Mouse (Mus musculus): ENCODE measurements around the gene Foxo3.

Gene Foxo3

DNA sequence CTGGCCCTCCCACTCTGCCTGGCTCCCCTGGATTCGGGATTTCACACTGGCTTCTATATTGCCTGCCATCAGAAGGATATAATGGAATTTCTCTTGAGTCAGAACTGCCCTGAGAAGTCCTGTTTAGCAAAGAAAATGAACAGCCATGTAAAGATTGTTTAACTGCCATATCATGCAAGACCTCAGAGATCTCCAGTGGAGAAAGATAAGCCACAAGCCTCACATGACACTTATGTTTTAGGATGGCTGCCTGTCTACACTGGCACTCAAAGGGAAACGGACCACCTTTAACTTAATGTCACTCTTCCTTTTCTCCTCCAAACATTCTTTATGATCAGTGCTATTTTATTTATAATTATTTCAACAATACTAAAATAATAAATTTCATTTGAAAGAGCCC lies 26.6 kb downstream of the Foxo3 start:
- DNase-seq (ENCODE audit: low spot score in 2 of 2) = no peak

DNA sequence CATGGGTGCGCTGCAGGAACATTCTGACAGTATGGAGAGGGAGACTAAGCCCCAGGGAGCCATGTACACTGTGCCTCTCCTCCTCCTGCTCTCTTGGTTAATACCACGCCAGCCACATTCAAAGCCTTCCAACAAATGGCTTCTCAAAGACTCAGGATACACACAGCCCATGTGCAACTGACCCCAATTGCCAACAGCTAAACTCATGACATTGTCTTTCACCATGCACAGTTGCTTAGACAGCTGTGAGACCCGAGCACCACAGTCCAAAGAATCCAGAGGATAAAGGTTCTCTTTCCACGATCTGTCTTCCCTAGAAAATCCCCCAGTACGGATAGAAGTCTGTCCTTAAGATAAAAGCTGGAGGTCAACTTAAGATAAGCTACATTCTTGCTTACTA lies 27.9 kb downstream of the Foxo3 start:
- DNase-seq (ENCODE audit: low spot score in 2 of 2) = no peak

DNA sequence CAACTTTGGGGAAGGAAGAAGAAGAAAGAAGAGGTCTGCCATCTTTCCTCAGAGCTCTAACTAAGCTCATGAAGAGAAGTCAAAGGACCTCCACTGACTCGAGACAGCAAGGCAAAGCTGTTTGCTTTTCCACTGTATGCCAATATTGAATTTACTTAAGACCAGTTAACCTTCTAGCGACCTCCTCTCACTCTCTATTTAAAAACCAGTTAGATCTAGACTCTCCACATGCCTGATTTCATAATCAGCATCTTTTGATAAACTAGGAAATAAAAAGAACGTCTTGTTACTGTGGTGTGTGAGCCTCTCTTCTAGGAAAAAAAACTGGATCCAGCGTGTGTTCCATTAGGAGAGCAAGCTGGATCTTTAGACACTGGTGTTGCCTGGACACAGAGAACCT lies 28.4 kb downstream of the Foxo3 start:
- no peak for DNase-seq (ENCODE audit: low spot score in 2 of 2)

DNA sequence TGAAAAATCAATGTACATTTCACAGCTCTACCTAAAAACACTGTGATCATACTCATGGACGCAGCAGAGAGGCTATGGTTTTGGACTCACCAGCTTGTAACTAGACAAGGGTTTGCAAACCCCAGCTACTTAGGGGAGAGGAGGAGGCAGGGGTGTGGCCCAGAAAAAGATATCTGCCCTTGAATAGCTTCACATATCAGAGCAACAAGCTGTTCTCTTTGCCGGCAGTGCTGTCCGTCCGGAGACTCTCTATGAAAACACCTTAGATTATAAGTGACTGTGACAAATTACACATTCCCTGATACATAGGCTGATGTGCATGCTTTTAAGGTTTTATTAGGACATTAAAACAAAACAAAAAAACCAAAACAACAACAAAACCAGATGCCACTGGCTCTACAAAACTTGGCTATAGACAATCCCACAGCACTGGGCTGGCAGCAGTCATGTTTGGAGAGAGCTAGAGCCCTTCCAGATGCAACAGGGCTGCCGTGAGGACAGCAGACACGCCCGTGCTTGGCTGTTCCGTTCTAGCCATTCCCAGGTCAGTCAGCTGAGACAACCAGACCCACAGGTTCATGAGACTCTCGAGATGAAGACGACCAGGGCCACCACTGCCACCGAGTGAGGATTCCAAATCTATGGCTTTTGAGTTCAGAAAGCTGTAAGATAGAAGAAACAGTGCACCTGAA lies 29.3 kb downstream of the Foxo3 start:
- DNase-seq (ENCODE audit: low spot score in 2 of 2) = no peak

- DNase-seq (ENCODE audit: low spot score in 2 of 2) = no peak
These were observed 30.1 kb downstream of the Foxo3 start for GRCm38 (mm10) chr10:42246483-42246882.

GRCm38 (mm10) chr10:42245636-42246035 lies 30.9 kb downstream of the Foxo3 start:
- DNase-seq (ENCODE audit: low spot score in 2 of 2) = no peak

DNA sequence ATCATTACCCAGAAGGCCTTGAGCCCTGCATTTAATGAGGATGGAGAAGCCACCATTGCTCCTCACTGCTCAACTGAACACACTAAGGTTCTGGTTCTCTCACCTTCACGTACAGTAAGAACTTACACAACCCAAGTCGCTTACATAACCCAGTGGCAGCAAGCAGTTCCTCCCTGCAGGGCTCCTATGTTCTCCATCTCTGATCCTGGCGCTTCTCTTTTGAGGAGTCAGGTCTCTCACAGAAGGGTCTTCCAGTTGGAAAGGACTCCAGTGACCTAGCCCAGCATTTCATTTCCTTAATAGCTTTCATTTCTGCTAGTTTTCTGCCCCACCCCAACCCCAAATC lies 31.3 kb downstream of the Foxo3 start:
- DNase-seq (ENCODE audit: low spot score in 2 of 2) = no peak

GRCm38 (mm10) chr10:42244420-42245255 lies 31.9 kb downstream of the Foxo3 start:
- no peak for DNase-seq (ENCODE audit: low spot score in 2 of 2)

DNA sequence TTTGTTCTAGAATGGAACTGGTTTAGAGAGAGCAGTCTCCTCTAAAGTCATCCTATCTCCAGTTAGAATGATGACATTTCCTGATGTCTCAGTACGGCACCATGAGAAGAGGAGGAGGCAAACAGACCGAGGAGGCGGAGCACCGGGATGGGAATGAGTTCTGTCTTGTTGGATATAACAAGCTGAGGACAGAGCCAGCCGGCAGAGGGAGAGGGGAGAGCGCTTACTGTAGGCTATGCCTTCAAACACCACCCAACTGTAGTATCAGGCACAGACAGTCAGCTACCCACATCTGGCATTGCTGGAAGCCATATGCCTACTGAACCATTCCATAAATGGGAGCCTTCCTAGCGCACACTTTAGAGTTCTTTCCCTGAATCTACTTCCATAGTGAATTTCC lies 32.6 kb downstream of the Foxo3 start:
- DNase-seq (ENCODE audit: low spot score in 2 of 2) = no peak

DNA sequence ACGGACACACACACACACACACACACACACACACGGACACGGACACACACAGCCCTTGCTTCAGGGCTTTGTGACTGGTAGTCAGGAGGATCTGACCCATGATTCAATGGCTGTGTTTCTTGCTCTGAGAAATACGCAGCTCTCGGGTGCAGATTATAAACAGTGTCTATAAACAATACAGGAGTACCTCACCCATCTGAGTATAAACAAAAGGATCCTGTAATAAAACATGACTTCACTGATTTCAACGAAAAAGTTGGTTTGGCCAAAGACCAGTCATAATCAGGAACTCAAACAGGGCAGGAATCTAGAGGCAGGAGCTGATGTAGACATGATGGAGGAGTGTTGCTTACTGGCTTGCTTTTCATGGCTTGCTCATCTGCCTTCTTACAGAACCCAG lies 34.1 kb downstream of the Foxo3 start:
- DNase-seq (ENCODE audit: low spot score in 2 of 2) = no peak

GRCm38 (mm10) chr10:42241775-42242174 lies 34.8 kb downstream of the Foxo3 start:
- no peak for DNase-seq (ENCODE audit: low spot score in 2 of 2)

GRCm38 (mm10) chr10:42239810-42240111 lies 36.8 kb downstream of the Foxo3 start:
- DNase-seq (ENCODE audit: low spot score in 2 of 2) = no peak

DNA sequence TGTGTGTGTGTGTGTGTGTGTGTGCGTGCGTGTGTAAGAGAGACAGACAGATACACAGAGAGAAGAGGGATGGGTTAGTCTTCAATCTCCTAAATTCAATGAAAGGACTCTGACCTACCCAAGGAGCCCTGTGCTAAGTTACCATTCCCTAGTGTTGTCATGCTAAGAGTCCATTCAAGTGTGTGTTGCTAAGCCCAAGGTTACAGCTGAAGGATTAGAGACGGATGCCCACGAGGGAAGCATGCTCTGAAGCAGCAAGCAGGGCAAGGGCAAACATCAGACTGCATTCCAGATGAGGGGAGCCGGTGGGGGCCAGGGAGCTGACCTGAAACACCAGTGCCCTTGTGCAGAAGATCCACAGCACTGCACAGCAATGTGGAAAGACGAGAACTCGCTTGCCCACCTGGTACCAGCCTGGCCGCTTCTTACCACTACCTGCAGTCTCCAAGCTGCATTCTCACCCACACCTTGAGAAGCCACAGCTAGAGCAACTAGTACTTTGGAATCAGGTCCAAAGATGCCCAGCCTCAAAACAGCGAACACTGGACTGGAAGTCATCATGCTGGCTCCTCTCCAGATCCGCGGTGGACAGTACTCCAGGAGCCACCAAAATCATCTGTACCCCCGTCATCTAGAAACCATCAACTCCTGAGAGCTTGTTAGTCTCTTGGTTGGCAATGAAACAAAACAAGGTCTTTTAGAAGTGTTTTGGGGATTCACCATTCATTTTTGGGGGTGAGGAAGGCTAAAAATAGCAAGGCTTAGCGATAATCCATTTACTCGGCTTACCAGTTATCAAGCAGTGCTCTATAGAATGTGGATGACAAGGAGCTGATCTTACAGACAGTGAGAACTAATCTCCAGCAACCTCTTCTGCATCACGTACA lies 37.4 kb downstream of the Foxo3 start:
- no peak for DNase-seq (ENCODE audit: low spot score in 2 of 2)

GRCm38 (mm10) chr10:42238296-42238695 lies 38.3 kb downstream of the Foxo3 start:
- DNase-seq (ENCODE audit: low spot score in 2 of 2) = no peak

DNA sequence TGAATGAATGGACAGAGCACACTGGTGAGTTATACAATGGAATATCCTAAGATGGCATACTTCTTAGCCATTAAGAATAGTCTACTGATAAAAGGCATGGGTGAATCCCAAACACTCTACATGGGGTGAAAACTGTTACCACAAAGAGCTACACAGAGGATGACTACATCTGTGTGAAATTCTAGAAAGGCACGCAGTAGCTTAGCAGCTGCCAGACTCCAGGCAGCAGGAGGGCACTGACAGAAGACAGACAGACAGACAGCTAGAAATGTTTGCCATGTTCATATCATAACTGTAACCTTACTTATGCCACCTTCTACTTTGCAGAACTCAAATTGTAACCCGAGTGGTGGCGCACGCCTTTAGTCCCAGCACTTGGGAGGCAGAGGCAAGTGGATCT lies 39.0 kb downstream of the Foxo3 start:
- no peak for DNase-seq (ENCODE audit: low spot score in 2 of 2)

- no peak for DNase-seq (ENCODE audit: low spot score in 2 of 2)
These were observed 41.2 kb downstream of the Foxo3 start for GRCm38 (mm10) chr10:42235321-42235720.

GRCm38 (mm10) chr10:42232977-42233376 lies 43.6 kb downstream of the Foxo3 start:
- no peak for DNase-seq (ENCODE audit: low spot score in 2 of 2)

DNA sequence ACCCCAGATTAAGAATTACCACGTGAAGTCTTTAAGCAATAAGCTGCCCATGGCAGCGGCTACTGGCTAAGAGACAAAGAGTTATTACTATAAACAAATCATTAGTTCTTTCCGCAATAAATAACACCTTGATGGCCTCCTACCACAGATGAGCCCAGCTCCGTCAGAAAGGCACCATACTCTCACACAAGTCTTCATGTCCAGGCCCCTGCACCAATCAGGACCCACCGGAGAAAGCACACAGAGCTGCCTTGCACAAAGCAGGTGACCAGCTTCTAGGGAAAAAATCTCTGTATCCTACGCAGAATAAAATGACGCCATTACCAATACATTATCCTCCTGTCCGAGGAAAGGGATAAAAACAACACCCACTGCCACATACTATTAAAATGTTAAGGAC lies 44.7 kb downstream of the Foxo3 start:
- DNase-seq (ENCODE audit: low spot score in 2 of 2) = no peak

- no peak for DNase-seq (ENCODE audit: low spot score in 2 of 2)
These were observed 45.4 kb downstream of the Foxo3 start for GRCm38 (mm10) chr10:42231100-42231541.

DNA sequence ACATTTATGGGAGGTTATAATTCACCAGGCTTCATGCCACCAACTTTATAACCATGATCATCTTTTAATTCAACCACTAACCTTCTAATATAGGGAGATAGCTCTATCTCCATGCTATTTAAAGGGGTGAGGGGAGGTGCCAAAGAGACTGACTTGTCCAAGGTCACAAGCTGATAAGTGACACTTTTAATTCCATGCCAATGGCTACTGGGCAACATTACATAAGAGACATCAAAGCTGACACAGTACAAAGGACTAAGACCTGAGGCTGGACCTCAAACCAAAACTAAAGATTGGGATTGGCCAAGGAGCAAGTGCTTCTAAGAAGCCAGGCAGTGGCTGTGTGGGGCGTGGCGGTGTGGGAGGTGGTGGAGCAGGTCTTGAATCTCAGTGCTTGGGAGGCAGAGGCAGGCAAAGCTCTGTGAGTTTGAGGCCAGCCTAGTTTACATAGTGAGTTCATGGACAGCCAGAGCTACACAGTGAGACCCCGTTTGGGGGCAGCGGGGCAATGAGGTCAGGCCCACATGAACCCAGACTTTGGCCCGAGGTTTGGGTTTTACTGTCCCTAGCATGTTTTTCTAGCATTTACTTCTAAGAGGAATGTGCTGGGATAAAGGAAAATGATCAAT lies 46.0 kb downstream of the Foxo3 start:
- DNase-seq (ENCODE audit: low spot score in 2 of 2) = no peak

DNA sequence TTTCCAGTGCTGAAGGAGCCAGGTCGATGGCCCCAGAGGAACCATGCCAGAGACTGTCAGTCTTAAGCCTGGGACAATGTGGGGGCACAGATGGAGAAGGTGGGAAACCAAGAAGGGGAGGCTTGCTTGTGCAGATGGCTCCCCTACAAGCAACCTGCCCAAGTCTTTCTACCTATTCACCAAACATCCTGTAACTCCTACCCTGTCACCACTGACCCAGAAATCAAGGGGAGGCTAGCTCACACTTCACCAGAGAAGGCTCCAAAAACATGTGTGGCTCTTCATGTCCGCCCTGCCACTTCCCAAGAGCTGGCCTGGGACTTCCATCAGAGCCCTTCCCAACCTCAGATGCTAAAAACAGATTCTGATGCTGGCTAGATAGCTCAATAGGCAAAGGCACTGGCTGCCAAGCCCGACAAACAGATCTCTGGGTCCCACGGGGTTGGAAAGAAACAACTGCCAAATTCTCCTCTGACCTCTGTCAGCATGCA lies 48.8 kb downstream of the Foxo3 start:
- DNase-seq (ENCODE audit: low spot score in 2 of 2) = no peak

GRCm38 (mm10) chr10:42226176-42226575 lies 50.4 kb downstream of the Foxo3 start:
- peak in 1 of 2 experiments; percentile 11 for DNase-seq (ENCODE audit: low spot score in 2 of 2)
